14 mouse cellular contexts compared by ENCODE assay signal in the genomic region with DNA sequence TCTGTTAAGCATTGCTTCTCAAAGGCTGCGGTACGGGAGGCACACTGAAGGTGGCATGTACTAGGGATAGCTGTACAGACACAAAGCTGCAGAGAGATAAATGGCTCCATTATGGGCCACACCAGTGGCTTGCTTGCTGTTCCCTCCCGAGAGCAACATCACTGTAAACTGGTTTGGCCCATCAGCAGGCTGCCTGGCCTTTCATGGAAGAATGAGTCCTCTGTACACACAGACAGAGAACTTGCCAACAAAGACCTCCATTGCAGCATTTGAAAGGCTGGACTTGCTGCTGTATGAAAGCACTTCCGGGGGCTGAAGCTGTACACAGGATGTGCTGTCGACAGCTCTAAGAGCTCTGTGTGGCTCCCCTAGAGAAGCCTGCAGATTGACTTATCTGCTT.
A peak's percentile ranks its signal among the peaks of the same experiment; 100 is the strongest.
DNase-seq lines count a peak whose midpoint lies in the region; ATAC-seq and TF ChIP-seq lines count a peak whose summit lies in the region.
"Had no signal": no experiment of that assay in that cellular context is flagged by ENCODE, and none has a peak within 500 bp of the region (broad histone marks: within the 10 kb centered on the region; RNA-seq: fewer than 3 reads in every experiment).

No protein-coding gene starts in this region.

- no peaks in the 10 kb centered on the region for H3K27me3 ChIP-seq in heart, embryonic 14.5 days (ENCODE audit: control insufficient read depth, insufficient read depth, low read length)
- no peaks in the 10 kb centered on the region for H3K27me3 ChIP-seq in lung, embryonic 14.5 days (ENCODE audit: insufficient read depth, low read length)
- H3K27me3 ChIP-seq in embryonic facial prominence, embryonic 10.5 days (replicated peaks; ENCODE audit: low read depth, poor library complexity, severe bottlenecking): no peaks in the 10 kb centered on the region
- H3K27me3 ChIP-seq in stomach, embryonic 16.5 days (ENCODE audit: control insufficient read depth, insufficient read depth, low read length): no peaks in the 10 kb centered on the region
- H3K27me3 ChIP-seq: forebrain, embryonic 13.5 days had no signal

- H3K9me3 ChIP-seq in heart, embryonic 14.5 days (ENCODE audit: control insufficient read depth, low read length): no peaks in the 10 kb centered on the region
- H3K9me3 ChIP-seq in lung, embryonic 14.5 days (ENCODE audit: low read depth, low read length): no peaks in the 10 kb centered on the region
- H3K9me3 ChIP-seq in embryonic facial prominence, embryonic 10.5 days: no peaks in the 10 kb centered on the region
- no peaks in the 10 kb centered on the region for H3K9me3 ChIP-seq in stomach, embryonic 16.5 days (replicated peaks; ENCODE audit: control insufficient read depth, low read length)
- H3K9me3 ChIP-seq: forebrain, embryonic 13.5 days had no signal

- H3K4me3 ChIP-seq in heart, embryonic 14.5 days (ENCODE audit: control insufficient read depth in 1 of 2, insufficient read depth in 1 of 2, low read depth in 1 of 2, low read length in 2 of 2): no peak overlapping the region
- no peak overlapping the region for H3K4me3 ChIP-seq in lung, embryonic 14.5 days (ENCODE audit: low read depth, low read length)
- no peak overlapping the region for H3K4me3 ChIP-seq in embryonic facial prominence, embryonic 10.5 days
- no peak overlapping the region for H3K4me3 ChIP-seq in stomach, embryonic 16.5 days (replicated peaks; ENCODE audit: low read length)
- H3K4me3 ChIP-seq: forebrain, embryonic 13.5 days had no signal

- 17% methylated on average over 5 of the region's 5 CpGs for WGBS in heart, embryonic 14.5 days
- 39% methylated on average over 5 of the region's 5 CpGs for WGBS in lung, embryonic 14.5 days
- 51% methylated on average over 5 of the region's 5 CpGs for WGBS in embryonic facial prominence, embryonic 10.5 days
- 51% methylated on average over 5 of the region's 5 CpGs for WGBS in stomach, embryonic 16.5 days

- no peak for DNase-seq in heart, postnatal 4 days
- DNase-seq in lung, embryonic 14.5 days: peak; percentile 17
- DNase-seq in lung, postnatal 4 days: no peak
- DNase-seq in embryonic facial prominence, embryonic 10.5 days (ENCODE audit: low spot score): no peak
- no peak for DNase-seq in thymus, adult 18-20 months
- DNase-seq: adrenal gland, postnatal 36 days; cerebellum, adult 18-20 months; kidney, adult 8-10 months; right cerebral cortex, adult 18-20 months had no signal

- no peak; the same call in 1 of the 2 replicates for ATAC-seq in heart, embryonic 14.5 days (ENCODE audit: insufficient number of reproducible peaks, insufficient read depth, low FRiP score, low read depth)
- no peak for ATAC-seq in lung, embryonic 14.5 days (ENCODE audit: insufficient read depth)
- ATAC-seq in stomach, embryonic 16.5 days (ENCODE audit: insufficient read depth, low FRiP score): no peak
- ATAC-seq: forebrain, embryonic 13.5 days; lung, postnatal 0 days had no signal

- TF ChIP-seq CTCF in lung, embryonic 14.5 days (IDR thresholded peaks at IDR 0.05; ENCODE audit: low read depth): no peak

- H3K4me1 ChIP-seq in heart, embryonic 14.5 days (ENCODE audit: control insufficient read depth in 2 of 2, insufficient read depth in 2 of 2, low read length in 2 of 2): peaks cover 6 to 7% of the 10 kb centered on the region in 2 experiments; a peak in 3 of 4 replicates
- peaks cover 10% of the 10 kb centered on the region for H3K4me1 ChIP-seq in lung, embryonic 14.5 days (ENCODE audit: insufficient read depth)
- 0 out of 2 replicates have a peak, but pooled peaks cover 3% of the 10 kb centered on the region for H3K4me1 ChIP-seq in embryonic facial prominence, embryonic 10.5 days
- peaks cover 13% of the 10 kb centered on the region for H3K4me1 ChIP-seq in stomach, embryonic 16.5 days (ENCODE audit: control insufficient read depth, insufficient read depth, low read length)
- H3K4me1 ChIP-seq: forebrain, embryonic 13.5 days had no signal

- no peak overlapping the region for H3K9ac ChIP-seq in heart, embryonic 14.5 days (ENCODE audit: low read length)
- no peak overlapping the region for H3K9ac ChIP-seq in lung, embryonic 14.5 days
- H3K9ac ChIP-seq in stomach, embryonic 16.5 days (ENCODE audit: low read length): no peak overlapping the region; the same call in 1 of the 2 replicates
- H3K9ac ChIP-seq: forebrain, embryonic 13.5 days had no signal

- H3K36me3 ChIP-seq in heart, embryonic 14.5 days (ENCODE audit: control insufficient read depth, insufficient read depth, low read length): no peaks in the 10 kb centered on the region
- H3K36me3 ChIP-seq in lung, embryonic 14.5 days (ENCODE audit: insufficient read depth): no peaks in the 10 kb centered on the region
- no peaks in the 10 kb centered on the region for H3K36me3 ChIP-seq in embryonic facial prominence, embryonic 10.5 days (replicated peaks)
- no peaks in the 10 kb centered on the region for H3K36me3 ChIP-seq in stomach, embryonic 16.5 days (ENCODE audit: control insufficient read depth, insufficient read depth, low read length)

- peak overlapping the region; percentile 10 for H3K4me2 ChIP-seq in heart, embryonic 14.5 days (ENCODE audit: low read length)
- H3K4me2 ChIP-seq in lung, embryonic 14.5 days: no peak overlapping the region
- no peak overlapping the region for H3K4me2 ChIP-seq in stomach, embryonic 16.5 days (ENCODE audit: low read depth, low read length)
- H3K4me2 ChIP-seq: forebrain, embryonic 13.5 days; midbrain, embryonic 11.5 days had no signal

- H3K27ac ChIP-seq in heart, embryonic 14.5 days (replicated peaks in 1 of 2; ENCODE audit: control insufficient read depth in 1 of 2, insufficient read depth in 1 of 2, low read depth in 2 of 2, low read length in 2 of 2): peak overlapping the region; percentile 50 to 59; a peak in 3 of 4 replicates
- no peak overlapping the region for H3K27ac ChIP-seq in lung, embryonic 14.5 days (ENCODE audit: low read depth)
- H3K27ac ChIP-seq in embryonic facial prominence, embryonic 10.5 days (replicated peaks): 0 out of 2 replicates have a peak overlapping the region, but pooled peaks have one; percentile 45
- H3K27ac ChIP-seq in stomach, embryonic 16.5 days (ENCODE audit: low read length): peak overlapping the region; percentile 16; the same call in 1 of the 2 replicates
- H3K27ac ChIP-seq: forebrain, embryonic 13.5 days had no signal
